Mouse (Mus musculus): ENCODE results near the gene Tmed8. TPM values are rescaled to one million over a fixed set of nuclear protein-coding genes. Genes with fewer than 3 reads are reported as not detected.
A peak's percentile ranks its signal among the peaks of the same experiment; 100 is the strongest.
"Not testable (repeated sequence)": the region's sequence is repeated elsewhere in the genome, so short reads cannot be mapped to it uniquely, and the experiment has no call there.

The Tmed8 gene
- polyA plus RNA-seq, 1 experiment from 2014 or later, result 0.98 TPM

GRCm38 (mm10) chr12:87224950-87225349 lies 24.7 kb upstream of the Tmed8 start:
- WGBS, result 74% methylated on average over 10 of the region's 10 CpGs
- no peak overlapping the region for H3K9ac ChIP-seq (ENCODE audit: low read depth, low read length)

GRCm38 (mm10) chr12:87219362-87219761 lies 19.1 kb upstream of the Tmed8 start:
- no peaks in the 10 kb centered on the region for H3K4me1 ChIP-seq (replicated peaks; ENCODE audit: control insufficient read depth, insufficient read depth, low read length)
- H3K36me3 ChIP-seq (ENCODE audit: control insufficient read depth, insufficient read depth), result no peaks in the 10 kb centered on the region
- H3K27ac ChIP-seq (ENCODE audit: low read depth, low read length), result no peak overlapping the region
- ATAC-seq, result no peak
- 64% methylated on average over 7 of the region's 7 CpGs for WGBS
- H3K9ac ChIP-seq (ENCODE audit: low read depth, low read length), result no peak overlapping the region
- H3K4me3 ChIP-seq (ENCODE audit: low read depth, low read length), result no peak overlapping the region
- no peak overlapping the region for H3K4me2 ChIP-seq (replicated peaks; ENCODE audit: low read depth)
- no peaks in the 10 kb centered on the region for H3K9me3 ChIP-seq (ENCODE audit: control insufficient read depth)
- no peak for TF ChIP-seq CTCF (IDR thresholded peaks at IDR 0.05; ENCODE audit: low read depth)
- H3K27me3 ChIP-seq (replicated peaks; ENCODE audit: control insufficient read depth, insufficient read depth, low read length), result no peaks in the 10 kb centered on the region

More at GRCm38 (mm10) chr12:87224950-87225349, 24.7 kb upstream of the Tmed8 start:
- Histone ChIP-seq H3K4me3 (ENCODE audit: low read depth, low read length) (no peak overlapping the region), H3K27me3 (replicated peaks; ENCODE audit: control insufficient read depth, insufficient read depth, low read length) (no peaks in the 10 kb centered on the region), H3K4me1 (replicated peaks; ENCODE audit: control insufficient read depth, insufficient read depth, low read length) (no peaks in the 10 kb centered on the region), H3K9me3 (ENCODE audit: control insufficient read depth) (no peaks in the 10 kb centered on the region), H3K36me3 (ENCODE audit: control insufficient read depth, insufficient read depth) (no peaks in the 10 kb centered on the region), H3K27ac (ENCODE audit: low read depth, low read length) (no peak overlapping the region), H3K4me2 (replicated peaks; ENCODE audit: low read depth) (no peak overlapping the region)
- TF ChIP-seq CTCF (IDR thresholded peaks at IDR 0.05; ENCODE audit: low read depth), result no peak
- no peak for ATAC-seq

- TF ChIP-seq CTCF (IDR thresholded peaks at IDR 0.05; ENCODE audit: low read depth), result no peak
- Histone ChIP-seq H3K4me2 (replicated peaks; ENCODE audit: low read depth) (no peak overlapping the region), H3K9ac (ENCODE audit: low read depth, low read length) (no peak overlapping the region), H3K4me1 (replicated peaks; ENCODE audit: control insufficient read depth, insufficient read depth, low read length) (no peaks in the 10 kb centered on the region), H3K36me3 (ENCODE audit: control insufficient read depth, insufficient read depth) (no peaks in the 10 kb centered on the region), H3K27me3 (replicated peaks; ENCODE audit: control insufficient read depth, insufficient read depth, low read length) (no peaks in the 10 kb centered on the region), H3K9me3 (ENCODE audit: control insufficient read depth) (no peaks in the 10 kb centered on the region), H3K27ac (ENCODE audit: low read depth, low read length) (no peak overlapping the region), H3K4me3 (ENCODE audit: low read depth, low read length) (no peak overlapping the region)
- no peak for ATAC-seq
Measured at GRCm38 (mm10) chr12:87217596-87217995, 17.3 kb upstream of the Tmed8 start.

- H3K36me3 ChIP-seq (ENCODE audit: control insufficient read depth, insufficient read depth), result no peaks in the 10 kb centered on the region
- no peak overlapping the region for H3K9ac ChIP-seq (ENCODE audit: low read depth, low read length)
- no peak for ATAC-seq
- no peaks in the 10 kb centered on the region for H3K9me3 ChIP-seq (ENCODE audit: control insufficient read depth)
- no peak for TF ChIP-seq CTCF (IDR thresholded peaks at IDR 0.05; ENCODE audit: low read depth)
- H3K4me3 ChIP-seq (ENCODE audit: low read depth, low read length), result no peak overlapping the region
- no peaks in the 10 kb centered on the region for H3K27me3 ChIP-seq (replicated peaks; ENCODE audit: control insufficient read depth, insufficient read depth, low read length)
- no peak overlapping the region for H3K27ac ChIP-seq (ENCODE audit: low read depth, low read length)
- H3K4me1 ChIP-seq (replicated peaks; ENCODE audit: control insufficient read depth, insufficient read depth, low read length), result no peaks in the 10 kb centered on the region
- WGBS, result 81% methylated on average over 2 of the region's 2 CpGs
- no peak overlapping the region for H3K4me2 ChIP-seq (replicated peaks; ENCODE audit: low read depth)
Measured at GRCm38 (mm10) chr12:87216053-87216452, 15.8 kb upstream of the Tmed8 start.

GRCm38 (mm10) chr12:87212844-87213606 lies 12.8 kb upstream of the Tmed8 start:
- no peak overlapping the region; the same call in 1 of the 2 replicates for H3K27ac ChIP-seq (ENCODE audit: low read depth, low read length)
- H3K9me3 ChIP-seq (ENCODE audit: control insufficient read depth), result no peaks in the 10 kb centered on the region
- no peak overlapping the region for H3K9ac ChIP-seq (ENCODE audit: low read depth, low read length)
- 29% methylated on average over 2 of the region's 2 CpGs for WGBS
- peak; percentile 56 for ATAC-seq
- H3K27me3 ChIP-seq (replicated peaks; ENCODE audit: control insufficient read depth, insufficient read depth, low read length), result no peaks in the 10 kb centered on the region
- H3K4me2 ChIP-seq (replicated peaks; ENCODE audit: low read depth), result no peak overlapping the region
- H3K4me3 ChIP-seq (ENCODE audit: low read depth, low read length), result no peak overlapping the region
- no peaks in the 10 kb centered on the region for H3K36me3 ChIP-seq (ENCODE audit: control insufficient read depth, insufficient read depth)
- no peaks in the 10 kb centered on the region for H3K4me1 ChIP-seq (replicated peaks; ENCODE audit: control insufficient read depth, insufficient read depth, low read length)
- TF ChIP-seq CTCF (IDR thresholded peaks at IDR 0.05; ENCODE audit: low read depth), result no peak

- not testable (repeated sequence) for H3K9ac ChIP-seq (ENCODE audit: low read depth, low read length); H3K4me3 ChIP-seq (ENCODE audit: low read depth, low read length); H3K4me1 ChIP-seq (replicated peaks; ENCODE audit: control insufficient read depth, insufficient read depth, low read length); H3K27ac ChIP-seq (ENCODE audit: low read depth, low read length); H3K36me3 ChIP-seq (ENCODE audit: control insufficient read depth, insufficient read depth); ATAC-seq; H3K27me3 ChIP-seq (replicated peaks; ENCODE audit: control insufficient read depth, insufficient read depth, low read length); H3K4me2 ChIP-seq (replicated peaks; ENCODE audit: low read depth); H3K9me3 ChIP-seq (ENCODE audit: control insufficient read depth)
- 87% methylated on average over 5 of the region's 5 CpGs for WGBS
Measured at GRCm38 (mm10) chr12:87205789-87206188, 5.5 kb upstream of the Tmed8 start.
